Mouse (Mus musculus) brain, embryonic 14.5 days (tissue): ENCODE measurements at regions not wholly inside any gene's neighbourhood (a gene's known extent, or its start where the extent isn't known, plus 50 kb on each side); places are given as distances from the start of the nearest gene placed in this dataset.
A peak's percentile ranks its signal among the peaks of the same experiment; 100 is the strongest.

Experiments
- DNase-seq: peaks from one replicate; pipeline ENCODE4 v3.0.0-alpha.2; 2011; ENCODE audit warnings: low read depth
- CTCF ChIP-seq: fragments of 200-500 bp; IDR thresholded peaks from 2 replicates; pipeline ENCODE4 v1.5.1; 2012; ENCODE audit warnings: inconsistent platforms, mild to moderate bottlenecking, moderate library complexity, borderline replicate concordance; ENCODE audit not compliant: insufficient read depth, insufficient read length; ENCODE audit errors: extremely low read depth
- POLR2A ChIP-seq: fragments of 200-500 bp; IDR thresholded peaks from 2 replicates; pipeline ENCODE4 v1.6.1; 2012; ENCODE audit warnings: mild to moderate bottlenecking, inconsistent platforms, borderline replicate concordance; ENCODE audit not compliant: poor library complexity, insufficient read depth, insufficient read length, severe bottlenecking; ENCODE audit errors: extremely low read depth

DNA sequence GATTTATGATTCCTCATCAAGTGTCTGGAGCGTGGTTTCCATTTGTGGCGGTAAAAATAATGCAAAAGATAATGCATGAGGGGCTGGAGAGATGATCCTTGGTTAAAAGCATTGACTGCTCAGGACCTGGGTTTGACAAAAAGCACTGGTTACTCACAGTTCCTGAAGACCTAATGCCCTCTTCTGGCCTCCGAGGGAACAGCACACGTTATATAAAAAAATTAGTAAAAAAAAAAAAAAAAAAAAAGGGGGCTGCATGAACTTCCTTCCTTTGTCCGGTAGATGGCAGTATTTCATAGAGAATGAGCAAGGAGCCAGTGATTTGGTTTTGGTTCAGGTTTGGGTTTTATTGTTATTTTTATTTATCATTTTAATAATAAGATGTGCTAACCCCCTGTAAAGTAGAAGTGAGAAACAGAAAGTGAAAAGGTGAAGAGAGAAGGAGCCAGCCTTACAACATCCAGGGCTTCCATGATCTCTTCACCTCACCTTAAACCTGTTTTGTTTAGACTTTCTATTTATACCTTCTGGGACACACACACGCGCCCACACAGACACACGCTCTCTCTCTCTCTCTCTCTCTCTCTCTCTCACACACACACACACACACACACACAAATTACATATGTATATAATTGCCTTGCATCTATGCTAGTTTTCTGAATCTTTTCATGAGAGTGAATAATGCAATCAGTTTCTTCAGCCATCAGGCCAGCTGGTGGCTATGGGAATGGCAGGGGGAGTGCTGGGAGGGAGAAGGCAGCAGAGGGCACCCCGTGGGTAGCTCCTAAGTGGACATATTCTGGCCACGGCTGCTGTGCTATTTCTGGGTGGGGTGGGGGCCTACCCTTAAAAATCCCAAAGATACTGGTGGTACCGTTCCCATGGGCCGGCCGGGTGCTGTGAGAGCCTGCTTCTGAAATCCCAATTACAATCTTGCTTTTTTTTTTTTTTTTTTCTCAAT is 230.0 kb downstream of the Poteg start:
- peak; percentile 89 for DNase-seq
- TF ChIP-seq POLR2A (no peak), CTCF (peak; percentile 53; the same call in 1 of the 2 replicates)

DNA sequence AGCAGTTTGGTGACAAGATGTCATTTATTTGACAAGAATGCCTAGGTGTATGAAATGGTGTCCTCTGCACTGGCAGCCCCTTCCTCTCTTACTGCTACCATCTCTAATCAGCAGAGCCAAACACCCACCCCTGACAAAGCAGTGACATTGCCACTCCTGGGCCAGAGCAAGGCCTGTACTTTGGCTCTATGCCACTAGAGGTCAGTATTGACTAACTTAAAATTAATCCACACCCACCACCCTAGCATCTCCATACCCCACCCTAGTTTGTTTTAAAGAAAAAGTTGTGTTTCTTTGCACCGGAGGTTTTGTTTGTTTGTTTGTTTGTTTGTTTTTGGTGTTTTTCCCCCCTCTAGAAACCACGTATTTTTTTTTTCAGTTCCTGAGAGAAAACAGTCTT is 231.7 kb downstream of the Poteg start:
- peak; percentile 79 for DNase-seq
- TF ChIP-seq CTCF (peak; percentile 81), POLR2A (no peak)

DNA sequence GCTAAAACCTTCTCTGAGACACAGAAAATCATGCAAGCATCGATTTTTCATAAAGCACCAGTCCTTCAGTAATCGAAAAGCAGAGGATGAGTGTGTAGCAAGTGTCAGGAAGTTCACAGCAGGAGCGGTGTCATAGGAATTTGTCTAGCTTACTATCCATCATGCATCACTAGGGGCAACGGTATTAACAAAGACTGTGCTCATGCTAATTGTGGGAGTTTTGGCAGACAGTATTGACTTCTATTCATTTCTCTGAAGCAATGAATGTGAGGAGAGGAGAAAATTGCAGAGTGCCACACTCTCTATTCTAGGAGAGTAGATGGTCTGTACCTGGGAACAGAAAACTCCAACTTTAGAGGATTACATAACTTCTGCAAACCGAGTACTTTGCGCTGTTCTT is 274.5 kb downstream of the Poteg start:
- peak; percentile 74 for DNase-seq
- TF ChIP-seq CTCF (no peak), POLR2A (no peak)

DNA sequence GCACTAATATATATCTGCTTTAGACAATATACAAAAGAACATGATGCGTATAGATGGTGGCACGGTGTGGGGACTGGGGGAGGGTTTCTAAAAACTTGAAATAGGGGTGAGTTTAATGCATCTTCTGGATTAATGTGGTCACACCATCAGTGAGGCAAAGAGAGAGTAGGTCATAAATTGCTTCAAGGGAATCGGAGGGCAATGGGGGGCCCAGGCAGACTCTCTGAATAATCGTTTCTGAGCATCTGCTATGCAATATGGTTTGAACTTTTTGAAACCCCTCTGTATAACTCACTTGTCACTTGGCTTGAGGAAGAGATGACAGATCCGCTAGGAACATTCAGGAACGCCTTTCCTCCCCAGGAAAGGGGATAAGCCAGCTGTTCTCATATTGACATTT is 322.8 kb downstream of the Poteg start:
- TF ChIP-seq POLR2A (no peak), CTCF (no peak)
- DNase-seq: peak; percentile 57

DNA sequence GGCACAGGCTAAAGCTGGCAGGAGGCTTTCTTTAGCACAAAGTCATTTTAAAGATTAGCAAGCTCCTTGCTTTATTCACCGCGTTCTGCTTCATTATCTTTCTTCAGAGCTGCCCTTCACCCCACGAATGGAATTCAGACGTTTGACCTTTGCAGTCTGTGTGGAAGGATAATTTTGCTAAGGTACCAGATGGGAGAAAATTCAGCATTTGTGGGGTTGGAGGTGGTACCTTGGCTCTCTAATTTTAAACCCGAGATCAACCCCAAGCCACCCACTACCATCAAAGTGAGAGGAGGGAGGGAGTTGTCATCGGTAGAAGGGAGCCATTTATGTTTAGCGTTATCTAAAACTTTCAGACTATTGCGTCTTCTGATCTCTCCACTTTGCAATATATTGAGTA is 323.3 kb downstream of the Poteg start:
- peak; percentile 62 for DNase-seq
- TF ChIP-seq CTCF: no peak
- no peak for TF ChIP-seq POLR2A

DNA sequence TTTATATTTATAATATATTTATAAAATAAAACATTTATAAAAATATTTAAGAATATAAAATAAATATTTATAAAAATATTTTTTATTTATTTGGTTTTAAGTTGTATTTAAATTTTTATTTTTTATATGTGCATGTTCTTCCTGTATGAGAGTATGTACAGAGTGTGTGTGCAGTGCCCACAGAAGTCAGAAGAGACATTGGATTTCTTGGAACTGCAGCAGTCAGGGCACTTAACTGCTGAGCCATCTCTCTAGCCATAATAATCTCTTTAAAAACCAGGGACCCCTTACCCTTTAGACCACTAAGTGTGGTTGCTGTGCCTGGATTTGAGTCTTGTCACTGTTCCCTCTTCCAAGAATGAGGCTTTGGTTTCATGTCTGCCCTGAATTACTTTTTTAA is 323.8 kb downstream of the Poteg start:
- no peak for DNase-seq
- TF ChIP-seq POLR2A: no peak

DNA sequence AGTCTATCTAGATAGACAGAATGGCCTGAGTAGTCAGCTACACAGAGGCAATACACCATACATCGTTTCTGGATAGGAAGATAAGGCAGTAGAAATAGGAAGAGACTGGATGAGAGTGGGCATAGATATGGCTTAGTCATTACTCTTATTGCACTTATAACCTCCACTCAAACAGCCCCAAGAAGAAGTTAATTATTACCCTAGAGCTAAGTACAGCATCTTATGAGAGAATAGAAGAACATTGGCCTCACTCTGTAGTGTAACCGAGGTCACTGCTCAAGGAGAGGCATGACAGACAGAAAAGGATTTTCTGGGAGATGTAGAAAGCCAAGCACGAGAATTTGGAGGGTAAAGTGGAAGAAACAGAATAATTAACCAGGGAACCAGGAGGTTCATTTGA is 331.5 kb downstream of the Poteg start:
- TF ChIP-seq POLR2A: no peak
- no peak for TF ChIP-seq CTCF
- DNase-seq: no peak
